Mouse (Mus musculus): ENCODE data around the gene Eif3g. TPM values are rescaled to one million over a fixed set of nuclear protein-coding genes. Genes with fewer than 3 reads are reported as not detected.
A peak's percentile ranks its signal among the peaks of the same experiment; 100 is the strongest.

The Eif3g gene
- total and polyA plus RNA-seq, 3 experiments: 1,516 to 1,873 TPM; not detected in 1

DNA sequence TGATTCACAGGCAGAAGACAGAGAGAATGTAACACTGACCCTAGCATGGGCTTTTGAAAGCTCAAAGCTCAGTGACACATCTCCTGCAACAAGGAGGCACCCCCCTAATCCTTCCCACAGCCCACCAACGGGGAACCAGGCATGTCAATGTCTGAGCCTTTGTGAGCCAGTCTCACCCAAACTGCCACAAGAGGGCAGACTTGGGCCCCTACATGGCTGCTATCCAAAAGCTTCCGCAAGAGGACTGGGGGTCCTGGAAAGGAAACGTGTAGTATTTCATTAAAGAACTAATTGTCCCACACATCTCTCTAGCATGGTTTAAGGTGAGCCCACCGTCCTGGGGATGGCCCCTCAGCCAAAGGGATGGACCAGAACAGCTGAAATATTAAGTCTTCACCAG lies 36.6 kb downstream of the Eif3g start:
- Histone ChIP-seq H3K27ac (ENCODE audit: control insufficient read depth, low read depth, low read length) (no peak overlapping the region), H3K4me3 (ENCODE audit: control insufficient read depth in 1 of 2, insufficient read depth in 1 of 2, low read depth in 2 of 2, low read length in 2 of 2) (no peak overlapping the region), H3K9me3 (replicated peaks; ENCODE audit: insufficient read depth, low read length) (no peaks in the 10 kb centered on the region), H3K36me3 (ENCODE audit: control insufficient read depth in 1 of 2, insufficient read depth in 2 of 2, low read length in 2 of 2) (peaks cover 0 to 6% of the 10 kb centered on the region in 2 experiments; a peak in 2 of 4 replicates), H3K4me1 (ENCODE audit: control insufficient read depth in 1 of 2, insufficient read depth in 2 of 2, low read length in 2 of 2) (peaks cover 0 to 7% of the 10 kb centered on the region in 2 experiments; a peak in 3 of 4 replicates), H3K9ac (ENCODE audit: control insufficient read depth, low read depth, low read length, poor library complexity, severe bottlenecking) (no peak overlapping the region), H3K79me2 (ENCODE audit: control insufficient read depth, insufficient read depth, low read length, poor library complexity) (no peaks in the 10 kb centered on the region), H3K27me3 (ENCODE audit: control insufficient read depth in 1 of 2, insufficient read depth in 2 of 2, low read length in 2 of 2) (peaks cover 0 to 8% of the 10 kb centered on the region in 2 experiments; a peak in 2 of 4 replicates)
- DNase-seq (ENCODE audit: low read depth, low spot score): peak; percentile 90
- TF ChIP-seq JUND (IDR thresholded peaks at IDR 0.05; ENCODE audit: low read depth, low read length) (no peak), CTCF (IDR thresholded peaks at IDR 0.05 in 2 of 3, conservative IDR thresholded peaks at IDR 0.05 in 1 of 3; ENCODE audit: control insufficient read depth in 1 of 3, insufficient read depth in 1 of 3, low read depth in 2 of 3, low read length in 3 of 3, poor library complexity in 1 of 3, severe bottlenecking in 1 of 3) (peak in 2 of 3 experiments; percentile 99 to 100; a peak in 4 of 6 replicates)

- Histone ChIP-seq H3K36me3 (ENCODE audit: control insufficient read depth in 1 of 2, insufficient read depth in 2 of 2, low read length in 2 of 2) (peaks cover 0 to 6% of the 10 kb centered on the region in 2 experiments; a peak in 2 of 4 replicates), H3K27ac (ENCODE audit: control insufficient read depth, low read depth, low read length) (no peak overlapping the region), H3K79me2 (ENCODE audit: control insufficient read depth, insufficient read depth, low read length, poor library complexity) (no peaks in the 10 kb centered on the region), H3K4me1 (ENCODE audit: control insufficient read depth in 1 of 2, insufficient read depth in 2 of 2, low read length in 2 of 2) (peaks cover 0 to 7% of the 10 kb centered on the region in 2 experiments; a peak in 3 of 4 replicates), H3K9me3 (replicated peaks; ENCODE audit: insufficient read depth, low read length) (no peaks in the 10 kb centered on the region), H3K27me3 (ENCODE audit: control insufficient read depth in 1 of 2, insufficient read depth in 2 of 2, low read length in 2 of 2) (peaks cover 0 to 14% of the 10 kb centered on the region in 2 experiments; a peak in 2 of 4 replicates), H3K9ac (ENCODE audit: control insufficient read depth, low read depth, low read length, poor library complexity, severe bottlenecking) (no peak overlapping the region), H3K4me3 (ENCODE audit: control insufficient read depth in 1 of 2, insufficient read depth in 1 of 2, low read depth in 2 of 2, low read length in 2 of 2) (no peak overlapping the region)
- DNase-seq (ENCODE audit: low read depth, low spot score): peak; percentile 69
- TF ChIP-seq MYC (IDR thresholded peaks at IDR 0.05; ENCODE audit: low read depth, low read length) (no peak), CTCF (IDR thresholded peaks at IDR 0.05 in 2 of 3, conservative IDR thresholded peaks at IDR 0.05 in 1 of 3; ENCODE audit: control insufficient read depth in 1 of 3, insufficient read depth in 1 of 3, low read depth in 2 of 3, low read length in 3 of 3, poor library complexity in 1 of 3, severe bottlenecking in 1 of 3) (peak in 2 of 3 experiments; percentile 10 to 45; a peak in 2 of 6 replicates), MAX (IDR thresholded peaks at IDR 0.05; ENCODE audit: low read length) (no peak)
These were observed 38.5 kb downstream of the Eif3g start for GRCm38 (mm10) chr9:20859926-20860325.

GRCm38 (mm10) chr9:20857131-20857530 lies 41.3 kb downstream of the Eif3g start:
- Histone ChIP-seq H3K4me3 (ENCODE audit: control insufficient read depth in 1 of 2, insufficient read depth in 1 of 2, low read depth in 2 of 2, low read length in 2 of 2) (no peak overlapping the region), H3K4me1 (ENCODE audit: control insufficient read depth in 1 of 2, insufficient read depth in 2 of 2, low read length in 2 of 2) (peaks cover 0 to 3% of the 10 kb centered on the region in 2 experiments; a peak in 3 of 4 replicates), H3K36me3 (ENCODE audit: control insufficient read depth in 1 of 2, insufficient read depth in 2 of 2, low read length in 2 of 2) (peaks cover 0 to 3% of the 10 kb centered on the region in 2 experiments; a peak in 2 of 4 replicates), H3K27me3 (ENCODE audit: control insufficient read depth in 1 of 2, insufficient read depth in 2 of 2, low read length in 2 of 2) (peaks cover 0 to 32% of the 10 kb centered on the region in 2 experiments; a peak in 2 of 4 replicates), H3K27ac (ENCODE audit: control insufficient read depth, low read depth, low read length) (no peak overlapping the region), H3K9me3 (replicated peaks; ENCODE audit: insufficient read depth, low read length) (no peaks in the 10 kb centered on the region), H3K9ac (ENCODE audit: control insufficient read depth, low read depth, low read length, poor library complexity, severe bottlenecking) (no peak overlapping the region), H3K79me2 (ENCODE audit: control insufficient read depth, insufficient read depth, low read length, poor library complexity) (no peaks in the 10 kb centered on the region)
- peak; percentile 90 for TF ChIP-seq TBP (IDR thresholded peaks at IDR 0.05; ENCODE audit: low read depth, low read length)
- TF ChIP-seq POLR2AphosphoS2 (IDR thresholded peaks at IDR 0.05; ENCODE audit: low read length): no peak
- TF ChIP-seq UBTF (IDR thresholded peaks at IDR 0.05; ENCODE audit: borderline replicate concordance, insufficient read depth, low read depth, low read length): peak; percentile 88; the same call in 1 of the 2 replicates
- TF ChIP-seq MYC (IDR thresholded peaks at IDR 0.05; ENCODE audit: low read depth, low read length): no peak
- TF ChIP-seq MAFK (IDR thresholded peaks at IDR 0.05; ENCODE audit: borderline replicate concordance, low read depth, low read length): no peak
- TF ChIP-seq MAZ (IDR thresholded peaks at IDR 0.05; ENCODE audit: low read depth, low read length): no peak
- TF ChIP-seq ZMIZ1 (IDR thresholded peaks at IDR 0.05; ENCODE audit: low read depth, low read length): no peak
- TF ChIP-seq RCOR1 (IDR thresholded peaks at IDR 0.05; ENCODE audit: low read depth, low read length): no peak
- no peak for TF ChIP-seq MEF2A (IDR thresholded peaks at IDR 0.05; ENCODE audit: extremely low read depth, insufficient replicate concordance, low read depth, low read length, poor library complexity, severe bottlenecking)
- no peak for TF ChIP-seq GABPA (IDR thresholded peaks at IDR 0.05; ENCODE audit: low read depth, low read length)
- TF ChIP-seq EP300 (IDR thresholded peaks at IDR 0.05; ENCODE audit: low read depth in 1 of 2, low read length in 2 of 2): no peak
- TF ChIP-seq NRF1 (IDR thresholded peaks at IDR 0.05; ENCODE audit: insufficient read depth, low read depth, low read length, poor library complexity, severe bottlenecking): no peak
- TF ChIP-seq SIN3A (IDR thresholded peaks at IDR 0.05; ENCODE audit: low read length): no peak
- no peak for TF ChIP-seq MXI1 (IDR thresholded peaks at IDR 0.05; ENCODE audit: low read depth, low read length)
- no peak for TF ChIP-seq RAD21 (IDR thresholded peaks at IDR 0.05; ENCODE audit: low read depth, low read length)
- TF ChIP-seq ZNF384 (IDR thresholded peaks at IDR 0.05; ENCODE audit: low read depth, low read length): no peak
- no peak for TF ChIP-seq USF2 (IDR thresholded peaks at IDR 0.05; ENCODE audit: borderline replicate concordance in 1 of 2, insufficient read depth in 1 of 2, low read depth in 1 of 2, low read length in 2 of 2)
- peak; percentile 59 for TF ChIP-seq GATA1 (IDR thresholded peaks at IDR 0.05; ENCODE audit: low read depth, low read length)
- peak in 1 of 3 experiments; percentile 35; a peak in 3 of 6 replicates for TF ChIP-seq CTCF (IDR thresholded peaks at IDR 0.05 in 2 of 3, conservative IDR thresholded peaks at IDR 0.05 in 1 of 3; ENCODE audit: control insufficient read depth in 1 of 3, insufficient read depth in 1 of 3, low read depth in 2 of 3, low read length in 3 of 3, poor library complexity in 1 of 3, severe bottlenecking in 1 of 3)
- peak; percentile 99 for DNase-seq (ENCODE audit: low read depth, low spot score)

Measured in MEL (cell line).